Mouse (Mus musculus) layer of hippocampus, postnatal 36 days (tissue): ENCODE results near the gene Rspry1. TPM values are rescaled to one million over a fixed set of nuclear protein-coding genes. Genes with fewer than 3 reads are reported as not detected.

ENCODE experiments used
- DNase-seq, 2 experiments: peaks; one replicate each; pipeline ENCODE4 v3.0.0; 2022
- total RNA-seq, 2 experiments: library from RNA; stranded (reverse); gene quantifications; 2 replicates each; pipeline ENCODE4 v1.2.3; 2021

Rspry1 gene
- 10 to 100 TPM; 26.1 to 27.0 TPM for total RNA-seq

DNA sequence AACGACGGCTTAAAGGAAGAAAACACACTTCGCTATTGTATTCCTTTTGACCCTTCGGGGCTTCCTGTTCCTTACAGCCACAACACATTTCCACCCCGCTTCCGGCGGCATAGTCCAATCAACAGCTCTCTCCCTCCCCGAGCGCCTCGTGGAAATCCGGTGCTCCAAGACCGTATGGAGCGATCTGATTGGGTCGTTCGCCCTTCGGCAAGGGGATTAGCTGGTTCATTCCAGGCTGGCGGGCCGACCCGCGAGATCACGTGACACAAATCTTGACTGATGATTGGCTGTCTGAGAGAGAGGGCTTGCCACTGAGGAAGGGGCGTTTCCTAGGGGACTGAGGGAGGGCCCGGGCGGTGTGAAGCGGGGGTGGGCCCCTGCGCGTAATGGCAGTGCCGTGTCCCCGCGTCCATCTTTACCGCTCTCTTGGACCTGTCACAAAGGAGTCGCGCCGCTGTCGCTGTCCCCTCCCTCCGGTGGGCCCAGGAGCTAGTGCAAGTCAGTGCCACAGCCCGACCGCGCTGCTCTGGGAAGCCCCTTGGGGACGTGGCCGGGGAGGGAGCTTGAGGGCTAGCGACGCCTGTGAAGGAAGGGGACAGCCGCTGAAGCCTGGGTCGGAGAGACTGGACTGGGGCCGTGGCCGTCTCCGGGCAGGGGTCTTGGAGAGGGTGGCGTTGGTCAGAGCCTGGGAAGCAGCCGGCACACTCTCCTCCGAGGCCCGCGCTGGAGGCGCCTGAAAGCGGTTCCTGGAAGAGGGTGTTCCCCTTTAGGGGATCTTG is at the start of gene Rspry1, which contains the start of gene Fam192a:
Gene Rspry1, plus strand, starts transcription at position 331 of the 779 bp plus-strand sequence.
Gene Fam192a, minus strand, starts transcription at position 391 of the 779 bp plus-strand sequence.
- peak; percentile 100 for DNase-seq

DNA sequence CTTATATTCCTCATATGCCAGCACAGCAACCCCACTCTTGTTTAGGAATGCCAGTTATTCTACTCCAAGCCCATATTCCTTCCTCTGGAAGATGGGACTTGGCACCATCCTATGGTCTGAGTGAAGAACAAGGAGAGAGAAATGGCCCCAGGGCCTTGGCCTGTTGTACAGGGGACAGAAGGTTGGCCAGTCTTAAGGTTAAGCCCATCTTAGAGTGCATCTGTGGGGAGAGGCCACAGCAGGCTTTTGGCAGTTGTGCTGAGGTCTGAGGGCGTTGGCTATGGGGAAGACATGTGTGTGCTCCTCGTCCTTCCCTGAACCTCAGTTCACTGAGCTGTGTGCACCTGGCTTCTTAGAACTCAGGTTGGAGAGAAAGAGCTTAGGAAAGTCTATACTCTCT is 49.0 kb upstream of the Rspry1 start:
- DNase-seq: no peak

DNA sequence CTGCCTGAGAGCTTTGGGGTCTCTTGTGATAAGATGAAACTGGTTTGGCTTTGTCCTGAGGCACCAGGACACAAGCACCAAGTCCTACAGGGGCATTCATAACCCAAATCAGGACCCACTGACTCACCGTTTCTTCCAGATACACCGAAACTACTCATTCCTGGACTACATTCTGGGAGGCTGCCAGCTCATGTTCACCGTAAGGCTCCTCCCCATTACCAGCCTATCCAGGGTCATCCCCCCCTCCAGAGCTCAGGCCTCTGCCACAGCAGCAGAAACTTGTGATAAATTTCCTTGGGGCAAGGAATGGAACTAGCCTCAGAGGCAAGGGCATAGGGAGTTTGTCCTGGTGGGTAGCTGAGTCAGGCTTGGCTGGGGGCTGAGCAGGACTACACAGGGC is 44.5 kb upstream of the Rspry1 start:
- DNase-seq: no peak

DNA sequence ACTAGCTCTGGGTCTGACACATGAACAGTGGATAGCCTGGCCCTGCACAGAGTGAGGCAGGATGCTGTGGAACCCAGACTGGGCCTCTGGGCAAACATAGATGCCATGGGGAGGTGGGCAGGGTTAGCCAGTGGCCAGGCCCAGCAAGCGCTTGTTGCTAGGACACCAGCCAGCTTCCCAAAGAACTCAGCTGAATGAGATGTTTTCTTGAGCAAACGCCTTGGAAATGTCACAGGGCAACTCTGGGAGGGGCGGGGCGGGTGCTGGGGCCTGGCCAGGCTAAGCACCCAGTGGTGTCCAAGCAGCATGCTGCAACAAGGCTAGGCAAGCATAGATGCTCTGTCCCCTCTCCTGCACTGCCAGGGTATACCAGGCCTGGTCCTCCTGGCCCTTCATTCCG is 40.5 kb upstream of the Rspry1 start:
- DNase-seq: no peak

DNA sequence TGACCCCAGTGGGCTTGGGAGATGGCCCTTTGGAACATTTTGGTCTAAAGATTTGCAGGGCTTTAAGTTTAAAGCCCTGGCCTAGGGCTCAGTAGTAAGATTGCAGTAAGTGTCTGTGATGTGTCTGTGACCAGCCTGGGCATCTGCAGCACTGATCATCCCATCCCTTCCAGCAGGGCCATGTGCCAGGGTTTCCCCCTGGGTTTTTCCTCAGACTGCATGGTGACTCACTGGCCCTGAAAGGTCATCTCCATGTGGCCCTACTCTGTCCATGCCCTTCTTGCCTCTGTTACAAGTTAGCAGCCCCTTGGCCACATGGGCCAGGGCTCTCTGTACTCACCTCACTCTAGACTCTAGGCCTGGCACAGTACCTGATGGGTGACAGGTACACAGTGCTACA is 37.3 kb upstream of the Rspry1 start:
- DNase-seq: no peak

DNA sequence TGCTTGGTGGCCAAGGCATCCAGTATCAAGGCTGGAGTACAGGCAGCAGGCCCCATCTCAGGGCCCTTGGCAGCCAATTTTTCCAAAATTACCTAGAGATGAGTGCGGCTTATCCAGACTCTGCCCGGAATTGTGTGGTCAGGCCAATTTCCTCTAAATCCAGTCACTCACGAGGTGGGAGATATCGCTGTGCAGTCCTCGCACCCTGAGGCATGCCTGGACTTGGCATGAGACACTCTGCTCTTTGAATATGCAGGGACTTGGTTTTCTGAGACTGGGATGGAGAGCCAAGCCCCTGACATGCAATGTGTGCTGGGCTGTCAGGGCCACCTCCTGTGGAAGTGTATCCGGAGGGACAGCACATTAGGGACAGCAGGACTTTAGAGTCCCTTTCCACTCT is 35.7 kb upstream of the Rspry1 start:
- no peak for DNase-seq

DNA sequence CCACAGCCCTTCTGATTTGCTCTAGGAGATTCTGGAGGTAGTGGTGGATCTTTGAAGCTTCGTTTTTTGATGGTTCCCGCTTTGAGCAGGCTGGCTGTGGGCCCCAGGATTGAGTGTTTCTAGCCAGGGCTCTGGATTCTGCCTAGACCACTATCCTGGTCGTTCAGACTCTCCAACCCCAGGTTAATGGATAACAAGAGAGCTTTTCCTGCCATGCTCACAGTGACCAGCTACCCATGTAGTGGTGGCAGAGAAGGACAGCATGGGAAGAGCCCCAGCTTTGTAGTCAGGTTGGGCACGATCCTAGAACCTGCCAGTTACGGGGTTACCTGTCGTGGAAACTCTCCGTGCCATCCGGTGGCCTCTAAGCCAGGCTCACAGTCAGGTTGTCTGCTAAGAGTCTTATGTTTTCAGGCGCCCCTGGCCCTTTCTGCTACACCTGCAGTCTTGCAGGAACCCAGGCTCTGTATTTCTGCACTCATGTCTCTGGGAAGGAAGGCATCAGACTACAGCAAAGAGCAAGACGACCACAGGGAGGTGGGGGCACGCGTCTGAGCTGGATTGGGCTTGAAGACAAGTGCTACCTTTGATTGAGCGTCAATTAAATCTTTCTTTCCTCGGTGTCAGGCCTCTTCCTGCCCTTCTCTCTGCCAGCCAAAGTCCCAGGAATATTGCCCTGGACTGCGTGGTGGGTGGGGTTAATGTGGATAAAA is 35.1 kb upstream of the Rspry1 start:
- DNase-seq: no peak

DNA sequence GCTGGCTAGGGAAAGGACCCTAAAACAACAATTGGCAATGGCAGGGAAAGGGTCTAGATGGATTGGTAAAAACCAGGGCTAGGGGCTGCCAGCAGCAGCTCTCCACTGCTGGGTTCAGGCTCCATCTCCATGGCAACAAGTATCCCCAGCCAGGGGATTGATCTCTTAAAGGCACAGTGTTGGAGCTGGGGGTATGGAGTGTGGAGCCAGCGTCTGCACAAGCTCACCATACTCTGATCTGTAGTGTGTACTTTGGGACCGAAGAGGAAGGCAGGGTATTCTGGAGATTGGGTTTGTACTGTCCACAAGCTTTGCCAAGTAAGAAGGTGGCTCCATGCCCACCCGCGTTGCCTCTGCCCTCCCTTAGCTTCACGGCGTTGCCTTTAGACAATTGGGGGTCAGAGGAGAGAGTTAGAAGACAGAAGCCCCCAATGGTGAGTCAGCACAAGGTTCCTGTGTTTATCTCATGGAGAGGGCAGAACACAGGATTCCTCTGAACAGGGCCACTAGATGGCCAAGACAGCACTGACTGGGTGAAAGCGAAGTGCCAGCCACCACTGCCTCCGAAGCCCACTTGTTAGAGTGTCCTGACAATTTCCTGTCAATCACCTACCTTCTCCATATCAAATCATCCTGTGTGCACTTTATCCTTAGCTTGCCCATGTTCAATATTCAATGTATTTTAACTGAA is 34.4 kb upstream of the Rspry1 start:
- no peak for DNase-seq

DNA sequence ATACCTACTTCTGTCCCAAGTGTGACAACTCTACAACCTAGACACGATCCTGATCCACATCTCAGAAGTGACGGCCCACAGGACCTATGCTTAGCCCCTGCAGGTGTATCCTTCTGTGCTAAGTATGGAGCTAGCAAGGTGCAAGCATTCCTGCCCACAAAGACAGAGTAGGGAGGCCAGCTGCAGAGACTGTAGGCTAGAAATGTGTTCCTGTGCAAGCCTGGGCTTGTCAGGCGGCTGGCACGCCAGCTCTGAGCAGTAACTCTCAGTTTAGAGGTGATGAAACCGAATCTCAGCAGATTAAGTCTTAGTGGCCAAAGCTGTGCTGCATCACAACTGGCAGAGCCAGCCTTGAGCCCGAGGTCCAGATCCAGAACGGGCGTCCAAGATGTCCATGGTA is 33.6 kb upstream of the Rspry1 start:
- DNase-seq: no peak

DNA sequence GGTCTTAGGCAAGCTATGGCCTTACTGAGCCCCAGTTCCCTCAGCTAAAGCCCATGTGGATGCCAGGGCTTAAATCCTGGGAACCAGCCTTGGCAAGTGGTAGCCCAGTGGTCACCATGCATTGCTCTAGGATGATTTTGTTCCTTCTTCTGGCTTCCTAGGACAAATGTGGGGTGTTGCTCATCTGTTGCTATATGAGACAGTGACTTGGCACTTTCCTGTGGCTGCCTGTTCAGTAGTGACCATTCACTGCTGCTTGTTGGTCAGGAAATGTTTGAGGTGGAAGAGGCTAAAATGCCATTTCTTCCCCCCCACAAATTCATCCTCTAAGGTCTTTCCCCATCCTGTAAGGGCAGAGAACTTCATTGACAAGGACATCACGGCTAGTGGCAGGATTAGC is 32.3 kb upstream of the Rspry1 start:
- no peak for DNase-seq

DNA sequence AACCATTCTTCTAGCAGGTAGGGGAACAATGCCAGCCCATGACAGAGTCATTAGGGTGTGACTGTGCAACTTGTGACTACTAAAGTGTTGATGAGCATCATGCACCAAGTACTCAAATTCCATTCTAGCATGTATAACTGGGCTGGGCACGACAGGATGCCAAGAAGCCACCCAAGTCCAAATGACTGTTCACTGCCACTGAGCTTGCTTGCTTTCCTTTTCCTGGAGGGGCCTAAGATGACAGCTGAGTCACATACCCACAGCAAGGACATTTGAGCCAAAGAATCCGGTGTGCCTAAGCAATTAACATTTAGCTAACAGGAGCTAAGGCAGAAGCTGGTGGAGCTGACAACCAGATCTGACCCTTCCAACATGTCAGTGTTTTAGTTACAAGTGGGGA is 29.8 kb upstream of the Rspry1 start:
- no peak for DNase-seq

DNA sequence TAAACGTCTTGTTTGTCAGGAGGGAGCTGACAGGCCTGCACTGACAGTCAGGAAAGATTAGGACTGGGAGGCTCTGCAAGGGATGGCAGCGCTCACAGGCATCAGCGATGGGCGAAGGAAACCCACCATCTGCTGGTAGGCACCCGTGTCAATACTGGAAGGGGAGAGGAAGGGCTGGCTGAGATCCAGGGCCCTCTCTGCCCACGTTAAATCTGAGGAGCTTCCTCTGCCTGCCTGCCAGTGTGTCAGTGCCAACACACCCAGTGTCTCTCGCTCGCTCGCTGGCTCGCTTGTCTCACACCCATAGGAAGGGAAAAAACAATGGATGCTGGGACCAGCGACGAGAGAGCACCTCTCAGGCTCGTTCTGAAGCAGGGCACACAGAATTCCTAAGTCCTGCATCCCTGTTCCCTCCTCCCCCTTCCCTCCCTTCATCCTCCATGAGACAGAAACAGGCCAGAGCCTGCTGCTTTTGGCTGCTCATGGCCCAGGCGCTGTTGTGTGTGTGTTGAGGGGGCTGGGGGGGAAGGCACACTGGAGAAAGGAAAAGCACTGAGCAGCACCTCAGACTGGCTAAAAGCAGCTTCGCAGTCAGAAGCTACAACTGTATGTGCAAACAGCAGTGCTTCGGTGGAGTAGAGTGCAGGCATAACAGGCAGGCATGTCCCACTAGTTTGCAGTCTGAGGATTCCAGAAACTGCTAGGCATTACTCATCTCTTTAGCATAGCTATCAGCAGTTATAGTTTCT is 27.4 kb upstream of the Rspry1 start:
- peak; percentile 82 to 85 for DNase-seq

DNA sequence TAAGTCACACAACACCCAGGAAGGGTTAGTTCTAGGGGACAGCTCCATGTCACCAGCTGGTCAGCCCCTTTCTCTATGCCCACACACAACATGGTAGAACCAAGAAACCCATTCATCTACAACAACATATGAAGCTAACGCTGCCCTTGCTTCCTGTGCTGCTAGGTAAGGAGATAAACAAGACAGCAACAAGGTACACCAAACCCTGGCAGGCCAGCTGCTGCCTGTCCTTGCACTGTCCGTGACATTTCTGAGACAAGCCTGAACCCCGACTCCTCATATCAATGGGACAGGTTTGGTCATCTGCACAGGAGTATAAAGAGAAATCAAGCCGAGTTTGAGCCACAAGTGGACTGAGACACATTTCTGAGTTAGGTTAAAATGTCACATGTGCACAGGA is 26.6 kb upstream of the Rspry1 start:
- no peak for DNase-seq

DNA sequence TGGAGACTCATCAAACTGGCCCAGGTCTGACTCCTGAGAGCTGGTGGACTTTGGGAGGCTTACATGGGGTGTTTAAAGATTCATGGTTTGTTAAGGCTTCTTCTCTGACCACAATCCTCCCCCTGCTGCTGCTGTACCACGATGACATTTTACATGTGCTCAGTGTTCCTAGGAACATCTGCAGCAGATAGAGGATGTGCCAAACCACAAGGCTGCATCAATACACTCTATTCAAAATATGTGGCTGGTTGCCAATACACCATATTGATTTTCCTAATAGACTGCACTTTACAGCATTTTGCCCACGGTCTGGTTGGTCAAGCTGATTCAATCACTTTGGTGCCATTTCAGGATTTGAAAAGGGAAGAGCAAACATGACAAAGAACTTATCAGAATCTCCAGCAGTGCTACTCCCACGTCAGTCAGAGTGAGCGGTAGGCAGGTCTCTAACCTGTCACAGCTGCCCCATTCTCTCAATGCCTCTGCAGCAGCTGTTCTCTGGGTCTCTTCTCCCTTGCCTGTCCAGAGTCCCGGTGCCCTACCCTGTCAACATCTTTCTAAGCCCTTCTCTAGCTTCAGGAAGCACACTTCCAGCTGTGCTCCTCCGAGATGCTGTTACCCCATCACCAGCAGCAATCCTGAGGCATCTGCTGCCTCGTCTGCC is 19.8 kb upstream of the Rspry1 start:
- no peak for DNase-seq

DNA sequence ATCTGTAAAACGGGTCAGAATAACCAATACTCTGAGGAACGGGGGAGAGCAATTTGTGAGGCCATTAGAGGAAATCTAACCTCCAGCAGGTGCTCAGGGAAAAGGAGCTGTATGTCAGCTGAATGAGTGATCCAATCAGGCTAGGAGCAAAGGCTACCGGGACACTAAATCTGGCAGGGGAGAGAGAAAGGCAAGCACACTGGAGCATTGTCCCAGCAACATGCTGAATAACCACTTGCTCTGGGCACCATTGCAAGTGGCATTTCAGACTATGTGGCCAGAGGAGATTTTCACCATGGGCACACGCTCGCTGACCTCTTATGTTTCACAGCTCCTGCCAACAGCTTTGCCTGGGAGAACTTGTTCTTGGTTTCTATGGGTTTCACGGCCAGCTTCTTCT is 19.2 kb upstream of the Rspry1 start:
- DNase-seq: no peak

DNA sequence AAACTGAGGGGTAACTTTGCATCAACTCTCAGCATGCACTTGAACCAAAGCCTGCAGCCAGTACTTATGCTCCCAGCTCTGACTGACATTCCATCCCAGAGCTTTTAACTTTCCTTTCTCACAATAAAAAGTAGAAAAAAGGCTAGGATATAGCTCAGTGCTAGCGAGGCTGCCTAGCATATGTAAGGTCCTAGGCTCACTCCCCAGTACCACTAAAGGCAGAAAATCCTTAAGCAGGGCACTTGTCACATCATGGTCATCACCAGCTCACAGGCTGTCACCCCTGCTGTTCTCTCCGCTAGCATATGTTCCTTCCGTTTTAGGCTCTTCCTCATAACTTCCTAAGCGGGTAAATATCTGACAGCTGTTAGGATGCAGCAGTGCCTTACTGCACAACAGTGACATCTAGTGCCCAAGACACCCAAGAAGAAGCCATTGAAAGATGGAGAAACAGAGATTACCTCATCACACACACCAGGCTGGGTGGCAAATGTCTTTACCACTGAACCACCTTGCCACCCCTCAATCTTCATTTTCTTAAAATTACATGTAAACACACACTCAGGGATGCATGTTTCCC is 17.4 kb upstream of the Rspry1 start:
- DNase-seq: peak in 1 of 2 experiments; percentile 55

DNA sequence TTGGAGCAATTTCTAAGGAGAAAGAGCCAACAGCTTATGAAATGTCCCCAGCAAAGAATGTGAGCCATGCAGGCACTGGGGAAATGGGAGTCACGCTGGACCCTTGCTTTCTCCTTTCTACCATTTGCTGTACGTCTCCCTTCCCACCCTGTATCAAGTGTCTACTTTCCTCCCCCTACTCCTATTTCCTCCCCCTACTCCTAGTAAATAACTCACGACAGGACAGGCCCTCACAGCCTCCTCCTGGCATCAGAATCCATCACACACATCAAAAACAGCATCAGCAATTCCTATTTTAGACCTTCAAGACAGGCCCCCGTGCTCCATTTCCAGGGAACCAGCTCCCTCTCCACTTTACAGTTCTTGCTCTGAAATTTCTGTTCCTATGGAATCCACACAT is 10.0 kb upstream of the Rspry1 start:
- no peak for DNase-seq

DNA sequence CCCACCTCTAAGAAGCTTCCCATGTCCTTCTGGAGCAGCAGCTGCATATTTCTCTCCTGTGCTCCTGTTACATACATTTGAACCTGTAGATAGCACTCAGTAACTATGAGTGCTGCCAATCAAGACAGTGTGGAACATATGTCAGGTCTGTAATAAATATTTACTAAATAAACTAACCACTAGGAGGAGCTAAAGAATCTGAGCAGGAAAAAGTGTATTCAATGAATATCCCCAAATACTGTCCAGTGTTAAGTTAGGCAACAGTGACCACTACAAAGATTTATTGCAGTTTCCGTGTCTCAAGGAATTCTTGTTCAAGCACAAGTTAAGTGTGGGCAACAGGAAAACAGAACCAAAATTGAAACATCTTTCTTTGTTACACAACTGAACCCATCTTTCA is 7.5 kb upstream of the Rspry1 start:
- DNase-seq: no peak

DNA sequence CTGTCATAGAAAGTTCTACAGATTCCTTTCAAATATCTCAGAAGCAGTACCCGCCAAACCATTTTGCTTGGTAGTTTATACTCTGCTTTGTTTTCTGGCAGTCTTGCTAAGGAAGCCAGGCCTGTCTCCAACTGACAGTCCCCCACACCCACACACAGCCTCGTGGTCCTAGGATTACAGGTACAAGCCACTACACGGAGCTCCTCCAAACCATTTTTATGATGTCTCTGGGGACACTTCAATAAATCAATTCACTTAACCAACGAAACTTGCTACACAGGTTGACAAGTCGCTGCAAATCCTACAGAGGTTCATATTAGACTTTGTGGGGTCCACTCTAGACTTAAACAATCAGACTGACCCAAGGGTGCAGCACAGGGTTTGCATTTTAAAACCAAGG is 1.3 kb upstream of the Rspry1 start:
- DNase-seq: no peak

DNA sequence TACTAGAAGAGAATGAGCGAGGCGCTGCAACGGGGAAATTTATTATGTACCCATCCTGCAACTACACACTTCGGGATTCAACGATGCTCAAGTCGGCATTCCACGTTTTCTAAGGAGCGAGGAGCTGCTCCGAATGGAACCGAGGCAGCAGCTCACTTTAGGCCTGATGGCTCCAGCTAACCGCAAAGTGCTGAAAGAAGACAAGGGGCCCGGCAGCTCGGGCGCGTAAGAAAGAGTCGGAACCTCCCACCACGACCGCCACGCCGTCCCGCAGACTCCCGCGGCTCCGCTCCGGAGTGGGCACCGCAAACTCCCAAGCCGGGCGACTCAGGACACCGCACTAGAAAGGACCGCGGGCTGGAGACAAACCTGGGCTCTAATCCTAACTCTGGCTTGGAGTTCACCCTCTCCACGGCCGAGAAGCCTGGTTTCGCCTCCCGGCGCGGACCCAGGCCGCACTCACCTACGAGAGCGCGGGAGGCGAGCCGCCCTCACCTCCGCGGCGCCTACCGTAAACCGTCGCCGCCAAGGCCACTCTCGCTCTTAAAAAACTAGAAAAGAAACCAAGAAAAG is 617 bp upstream of the Rspry1 start:
- DNase-seq: no peak

DNA sequence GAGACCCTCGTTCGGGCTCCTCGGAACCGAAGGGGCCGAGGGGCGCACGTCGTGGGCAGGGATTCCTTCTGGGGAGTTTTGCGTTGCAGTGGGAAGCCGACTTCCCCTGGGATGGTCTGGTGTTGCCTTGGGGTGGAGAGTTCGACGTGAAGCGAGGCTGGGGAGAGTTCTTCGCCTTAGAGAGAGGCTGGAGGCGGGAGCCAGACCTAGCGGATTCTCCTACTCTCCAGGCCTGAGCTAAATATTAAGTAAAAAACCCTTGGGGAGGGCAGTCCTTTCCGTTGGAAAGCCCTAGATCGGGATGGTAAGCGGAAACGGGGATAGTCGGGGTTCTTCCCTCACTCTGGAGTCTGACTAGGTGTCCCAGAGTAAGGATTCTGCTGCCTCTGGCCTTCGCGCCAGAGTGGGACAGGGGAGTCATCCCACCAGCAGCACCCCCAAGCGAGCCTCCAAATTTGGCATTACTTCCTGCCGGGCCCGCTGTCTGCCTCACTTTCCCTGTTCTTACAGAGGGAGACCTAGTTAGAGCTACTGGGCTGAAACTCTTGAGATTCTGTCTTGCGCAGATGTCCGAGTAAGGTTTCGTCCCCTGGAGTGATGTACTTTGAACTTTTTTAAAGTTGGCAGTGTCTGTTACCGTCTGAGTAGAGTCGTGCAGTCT is 864 bp downstream of the Rspry1 start:
- peak; percentile 11 to 14 for DNase-seq
